Mouse (Mus musculus) testis, adult 2 months (tissue): ENCODE data around the gene Hspb9. TPM values are rescaled to one million over a fixed set of nuclear protein-coding genes. Genes with fewer than 3 reads are reported as not detected.

Experiments
- H3K27ac ChIP-seq: fragments of 200-500 bp; 2 replicates; pipeline ENCODE4 v1.5.1; 2012; ENCODE audit warnings: low read depth, low read length; ENCODE audit not compliant: control insufficient read depth, insufficient read depth
- H3K27me3 ChIP-seq: fragments of 200-500 bp; 2 replicates; pipeline ENCODE4 v1.6.1; 2012; ENCODE audit warnings: mild to moderate bottlenecking, low read length, moderate library complexity; ENCODE audit not compliant: control insufficient read depth, insufficient read depth
- H3K36me3 ChIP-seq: fragments of 200-500 bp; 2 replicates; pipeline ENCODE4 v1.6.1; 2012; ENCODE audit warnings: mild to moderate bottlenecking, low read length; ENCODE audit not compliant: control insufficient read depth, insufficient read depth
- H3K4me1 ChIP-seq: fragments of 200-500 bp; 2 replicates; pipeline ENCODE4 v1.6.1; 2012; ENCODE audit warnings: low read length; ENCODE audit not compliant: control insufficient read depth, insufficient read depth
- H3K4me3 ChIP-seq: fragments of 200-500 bp; 2 replicates; pipeline ENCODE4 v1.5.1; 2012; ENCODE audit warnings: low read depth, mild to moderate bottlenecking, low read length, moderate library complexity, mixed read lengths; ENCODE audit not compliant: control insufficient read depth
- CTCF ChIP-seq: fragments of 200-500 bp; IDR thresholded peaks from 2 replicates; pipeline ENCODE4 v1.5.1; 2012; ENCODE audit warnings: low read depth, mild to moderate bottlenecking, inconsistent platforms, low read length, moderate library complexity; ENCODE audit not compliant: control insufficient read depth, insufficient read depth, insufficient replicate concordance
- POLR2A ChIP-seq: fragments of 200-500 bp; IDR thresholded peaks from 2 replicates; pipeline ENCODE4 v1.6.1; 2012; ENCODE audit warnings: low read depth, mild to moderate bottlenecking, inconsistent platforms, low read length, moderate library complexity; ENCODE audit not compliant: control insufficient read depth
- polyA plus RNA-seq: library from polyadenylated mRNA; depleted of rRNA; stranded (reverse); fragments of >200 nt; gene quantifications from 2 replicates; pipeline ENCODE4 v1.2.3, GENCODE M21; 2012

The Hspb9 gene
- polyA plus RNA-seq, 1 experiment = 1,420 TPM

DNA sequence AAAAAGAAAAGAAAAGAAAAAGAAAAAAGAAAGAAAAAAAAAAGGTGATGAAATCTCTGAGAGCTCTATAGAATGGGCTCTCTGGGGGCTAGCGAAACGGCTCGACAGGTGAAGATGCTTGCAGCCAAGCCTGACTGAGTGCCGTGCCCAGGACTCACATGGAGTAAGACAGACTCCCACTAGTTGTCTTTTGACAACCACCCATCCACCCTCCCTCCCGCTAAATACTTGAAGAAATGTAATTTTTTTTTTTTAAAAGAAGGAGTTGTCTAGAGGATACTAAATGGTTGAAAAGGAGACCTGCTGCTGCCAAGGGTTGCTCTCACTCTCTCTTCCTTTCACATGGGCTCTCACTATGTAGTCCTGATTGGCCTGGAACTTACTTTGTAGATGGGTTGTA lies 25.1 kb downstream of the Hspb9 start:
- no peak for TF ChIP-seq CTCF
- no peak for TF ChIP-seq POLR2A
- no peaks in the 10 kb centered on the region for H3K27me3 ChIP-seq
- H3K4me1 ChIP-seq = peaks cover 16% of the 10 kb centered on the region
- no peaks in the 10 kb centered on the region for H3K36me3 ChIP-seq
- H3K27ac ChIP-seq = no peak overlapping the region
- H3K4me3 ChIP-seq = no peak overlapping the region

DNA sequence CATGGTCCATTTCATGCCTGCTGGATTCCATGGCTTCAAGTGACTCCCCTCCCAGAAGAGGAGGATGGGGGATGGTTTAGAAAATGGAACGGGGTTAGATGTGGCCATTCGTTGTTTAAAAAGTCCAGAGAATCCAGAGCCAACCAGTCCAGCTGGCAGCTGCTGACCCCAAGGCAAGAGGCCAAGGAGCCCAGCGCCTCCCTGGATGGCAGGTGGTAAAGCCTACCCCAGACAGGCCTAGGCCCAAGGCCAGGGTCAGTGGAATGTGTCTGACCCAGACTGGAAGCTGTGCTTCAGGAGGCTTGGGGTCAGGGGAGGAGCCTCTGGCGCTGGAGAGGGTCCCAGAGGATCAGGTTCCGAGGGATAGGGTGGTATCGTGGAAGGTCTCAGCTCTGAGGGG lies 27.7 kb downstream of the Hspb9 start:
- Histone ChIP-seq H3K4me1 (peaks cover 13% of the 10 kb centered on the region), H3K36me3 (no peaks in the 10 kb centered on the region), H3K27ac (no peak overlapping the region), H3K4me3 (no peak overlapping the region), H3K27me3 (no peaks in the 10 kb centered on the region)
- TF ChIP-seq CTCF (no peak), POLR2A (no peak)

DNA sequence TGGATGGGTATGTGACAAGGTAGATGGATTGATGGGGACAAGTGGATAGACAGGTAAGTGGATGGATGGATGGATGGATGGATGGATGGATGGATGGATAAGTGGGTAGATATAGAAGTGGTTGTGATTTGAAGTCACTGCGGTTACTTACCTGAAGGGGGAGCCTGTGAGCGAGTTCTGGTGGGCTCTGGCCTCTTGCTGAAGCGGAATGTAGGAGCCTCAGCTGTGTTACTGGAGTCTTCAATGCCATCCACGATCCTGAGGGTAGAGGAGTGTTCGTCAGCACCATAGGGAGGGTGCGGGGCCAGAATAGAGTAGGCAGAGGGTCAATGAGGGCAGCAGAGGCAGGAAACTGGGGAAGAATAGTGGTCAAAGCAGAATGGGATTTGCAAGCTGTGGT lies 31.4 kb downstream of the Hspb9 start:
- H3K36me3 ChIP-seq = no peaks in the 10 kb centered on the region
- H3K27ac ChIP-seq = no peak overlapping the region
- no peak for TF ChIP-seq POLR2A
- TF ChIP-seq CTCF = peak; percentile 60; the same call in 1 of the 2 replicates
- no peaks in the 10 kb centered on the region for H3K27me3 ChIP-seq
- H3K4me1 ChIP-seq = peaks cover 10% of the 10 kb centered on the region
- H3K4me3 ChIP-seq = no peak overlapping the region

DNA sequence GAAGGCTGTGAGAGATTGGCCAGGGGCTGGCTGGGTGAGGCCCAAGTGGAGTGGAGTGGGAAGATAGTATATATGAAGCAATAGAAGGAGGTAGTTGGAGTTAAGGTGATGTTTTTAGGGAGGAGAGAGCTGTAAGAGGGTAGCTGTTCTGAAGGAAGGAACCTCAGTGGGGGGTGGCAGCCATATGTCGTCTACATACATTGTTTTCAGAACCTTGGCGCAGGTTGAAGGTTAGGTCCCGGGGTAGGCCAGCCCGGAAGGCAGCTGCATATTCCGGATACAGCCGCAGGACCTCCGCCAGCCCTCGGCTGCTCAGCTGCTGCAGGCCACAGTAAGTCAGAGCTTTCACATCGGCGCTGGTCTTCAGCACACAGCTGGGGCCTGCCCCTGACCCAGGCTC lies 32.9 kb downstream of the Hspb9 start:
- no peak for TF ChIP-seq CTCF
- no peak for TF ChIP-seq POLR2A

DNA sequence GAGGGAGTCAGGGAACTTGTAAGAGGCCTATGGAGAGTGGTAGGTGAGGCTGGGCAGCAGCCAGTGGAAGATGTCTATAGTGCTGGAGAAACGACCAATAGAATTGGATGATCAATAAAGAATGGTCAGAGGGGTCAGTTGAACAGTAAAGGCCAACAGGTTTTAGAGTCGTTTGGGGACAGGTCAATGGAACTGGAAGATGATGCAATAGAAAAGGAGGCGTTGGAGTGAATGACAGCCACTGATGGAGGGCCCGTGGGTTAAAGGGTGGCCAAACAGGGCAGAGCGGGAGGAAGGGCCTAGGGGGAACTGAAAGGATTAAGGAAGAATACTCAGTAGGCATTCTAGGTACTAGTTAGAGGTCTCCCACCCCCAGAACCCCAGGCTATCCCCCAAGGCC lies 33.5 kb downstream of the Hspb9 start:
- no peak overlapping the region for H3K27ac ChIP-seq
- H3K4me3 ChIP-seq = no peak overlapping the region
- TF ChIP-seq CTCF (no peak), POLR2A (no peak)
- no peaks in the 10 kb centered on the region for H3K27me3 ChIP-seq
- H3K36me3 ChIP-seq = no peaks in the 10 kb centered on the region
- H3K4me1 ChIP-seq = peaks cover 10% of the 10 kb centered on the region

More for the DNA sequence above, 32.9 kb downstream of the Hspb9 start:
- H3K27me3 ChIP-seq = no peaks in the 10 kb centered on the region
- H3K36me3 ChIP-seq = no peaks in the 10 kb centered on the region
- no peak overlapping the region for H3K27ac ChIP-seq
- peaks cover 10% of the 10 kb centered on the region for H3K4me1 ChIP-seq
- H3K4me3 ChIP-seq = no peak overlapping the region

DNA sequence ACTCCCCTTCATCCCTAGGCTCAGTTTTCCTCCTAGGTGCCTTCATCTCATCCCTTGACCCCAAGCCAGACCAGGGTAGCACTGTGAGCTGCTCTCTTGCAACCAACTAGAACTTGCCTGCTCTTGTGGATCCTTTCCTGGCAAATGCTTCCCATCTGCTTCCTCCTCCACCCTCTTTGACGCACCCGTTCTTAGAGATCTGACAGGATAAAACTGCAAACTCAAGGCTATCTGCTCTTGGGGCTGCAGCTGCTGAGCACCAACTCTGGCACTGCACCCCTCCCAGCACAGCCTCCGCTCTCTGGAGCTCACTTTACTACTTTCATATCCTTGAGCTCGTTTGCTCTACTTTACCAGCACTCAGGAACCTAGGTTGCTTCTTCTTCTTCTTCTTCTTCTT lies 35.0 kb downstream of the Hspb9 start:
- no peaks in the 10 kb centered on the region for H3K27me3 ChIP-seq
- TF ChIP-seq POLR2A = no peak
- TF ChIP-seq CTCF = no peak
- no peak overlapping the region for H3K27ac ChIP-seq
- H3K4me1 ChIP-seq = peaks cover 10% of the 10 kb centered on the region
- H3K4me3 ChIP-seq = no peak overlapping the region
- H3K36me3 ChIP-seq = no peaks in the 10 kb centered on the region

DNA sequence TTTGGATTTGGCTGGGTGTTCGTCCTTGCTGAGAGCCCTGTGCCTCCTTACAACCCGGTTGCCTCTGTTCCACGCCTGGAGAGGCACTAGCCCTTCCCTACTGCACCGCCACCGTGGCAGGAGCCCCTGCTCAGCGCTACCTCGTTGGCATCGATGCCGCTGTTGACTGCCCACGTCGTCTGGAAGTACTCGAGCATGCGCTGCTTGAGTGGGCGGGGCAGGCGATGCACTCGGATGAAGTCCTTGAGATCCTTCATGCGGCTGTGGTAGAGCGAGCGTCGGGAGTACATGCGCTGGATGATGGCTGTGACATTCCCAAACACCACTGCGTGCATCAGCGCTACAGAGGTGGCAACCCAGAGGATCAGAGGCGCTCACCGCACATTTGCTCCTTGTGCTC lies 35.8 kb downstream of the Hspb9 start:
- H3K4me3 ChIP-seq = no peak overlapping the region
- H3K27ac ChIP-seq = no peak overlapping the region
- TF ChIP-seq POLR2A = no peak
- TF ChIP-seq CTCF = no peak
- H3K4me1 ChIP-seq = peaks cover 10% of the 10 kb centered on the region
- no peaks in the 10 kb centered on the region for H3K36me3 ChIP-seq
- H3K27me3 ChIP-seq = no peaks in the 10 kb centered on the region

DNA sequence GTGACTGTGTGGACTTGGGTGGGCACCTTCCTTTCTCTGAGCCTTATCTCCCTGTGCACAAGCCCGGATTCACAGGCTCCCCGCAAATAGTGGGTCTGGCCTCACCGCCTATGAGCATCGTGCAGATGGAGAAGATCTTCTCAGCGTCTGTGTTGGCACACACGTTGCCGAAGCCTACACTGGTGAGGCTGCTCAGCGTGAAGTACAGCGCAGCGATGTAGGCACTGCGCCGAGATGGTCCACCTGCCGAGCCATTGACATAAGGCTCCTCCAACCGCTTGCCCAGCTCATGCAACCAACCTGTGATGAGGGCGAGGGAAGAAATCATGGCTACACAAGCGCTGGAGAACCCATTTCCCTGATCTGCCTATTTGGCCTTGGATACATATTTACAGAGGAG lies 36.5 kb downstream of the Hspb9 start:
- Histone ChIP-seq H3K4me3 (no peak overlapping the region), H3K27me3 (no peaks in the 10 kb centered on the region), H3K36me3 (no peaks in the 10 kb centered on the region), H3K27ac (no peak overlapping the region), H3K4me1 (peaks cover 10% of the 10 kb centered on the region)
- no peak for TF ChIP-seq CTCF
- no peak for TF ChIP-seq POLR2A
